Mouse (Mus musculus) E14TG2a.4 (cell line): Measurements from ENCODE around the gene Adgrv1.

Experiments used
- CTCF ChIP-seq: conservative IDR thresholded peaks from 2 replicates; pipeline ENCODE4 v1.5.1; 2014; ENCODE audit warnings: low read length
- NANOG ChIP-seq: IDR thresholded peaks from 2 replicates; pipeline ENCODE4 v1.6.1; 2014; ENCODE audit warnings: borderline replicate concordance, low read length, mixed read lengths
- POU5F1 ChIP-seq: IDR thresholded peaks from 2 replicates; pipeline ENCODE4 v1.6.1; 2014; ENCODE audit warnings: low read length, borderline replicate concordance

DNA sequence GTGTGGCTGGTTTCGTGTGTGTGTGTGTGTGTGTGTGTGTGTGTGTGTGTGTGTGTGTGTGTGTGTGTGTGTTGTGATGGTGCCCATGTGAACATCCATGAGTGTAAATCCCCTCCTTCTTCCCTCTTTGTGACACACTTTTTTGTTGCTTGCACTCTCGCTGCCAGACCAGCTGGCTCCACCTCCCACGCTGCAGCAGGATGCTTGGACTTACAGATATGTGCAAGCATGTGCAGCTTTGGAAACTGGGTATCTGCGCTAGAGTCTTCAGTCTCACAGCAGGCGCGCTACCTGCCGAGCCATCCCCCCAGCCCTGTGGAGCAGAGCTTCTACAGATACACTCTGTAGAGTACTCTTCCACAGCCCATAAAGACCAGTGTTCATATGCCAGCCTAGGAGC is 122.8 kb downstream of the Adgrv1 start:
- no peak for TF ChIP-seq CTCF
- TF ChIP-seq NANOG, result no peak
- no peak for TF ChIP-seq POU5F1
